Mouse (Mus musculus) cerebellum, adult 2 months (tissue): ENCODE measurements around the gene Dusp18.

Source experiments
- CTCF ChIP-seq: fragments of 200-500 bp; IDR thresholded peaks from 2 replicates; pipeline ENCODE4 v1.5.1; 2011; ENCODE audit warnings: low read depth, mild to moderate bottlenecking, control low read depth, low read length, moderate library complexity, borderline replicate concordance; ENCODE audit not compliant: insufficient read depth
- POLR2A ChIP-seq: fragments of 200-500 bp; IDR thresholded peaks from 2 replicates; pipeline ENCODE4 v1.6.1; 2011; ENCODE audit warnings: low read length, control low read depth, borderline replicate concordance; ENCODE audit not compliant: insufficient read depth

DNA sequence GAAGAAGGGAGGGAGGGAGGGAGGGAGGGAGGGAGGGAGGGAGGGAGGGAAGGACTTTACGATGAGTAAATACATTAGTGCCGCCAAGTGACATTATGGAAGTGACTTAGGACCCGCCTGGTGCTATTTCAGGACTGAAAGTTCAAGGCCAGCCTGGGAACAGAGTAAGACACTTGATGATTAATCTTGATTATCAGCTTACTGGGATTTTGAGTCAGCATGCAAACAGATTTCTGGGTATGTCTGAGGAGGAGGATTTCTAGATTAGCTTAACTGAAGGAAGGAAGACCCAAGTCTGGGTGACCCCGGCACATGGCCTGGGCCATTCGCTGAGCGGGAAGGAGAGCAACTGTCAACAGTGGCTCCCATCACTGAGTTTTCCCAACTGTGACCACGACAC is 25.4 kb downstream of the Dusp18 start:
- TF ChIP-seq CTCF (no peak), POLR2A (no peak)
